Mouse (Mus musculus): ENCODE measurements at regions not wholly inside any gene's neighbourhood (a gene's known extent, or its start where the extent isn't known, plus 50 kb on each side); places are given as distances from the start of the nearest gene placed in this dataset.
A peak's percentile ranks its signal among the peaks of the same experiment; 100 is the strongest.

- peak; percentile 42; the same call in 1 of the 2 replicates for ATAC-seq (replicated peaks; ENCODE audit: poor library complexity, severe bottlenecking)
These were observed 111.3 kb upstream of the Ptger4 start for GRCm38 (mm10) chr15:5355332-5355731.

GRCm38 (mm10) chr15:5354328-5354727 is 110.3 kb upstream of the Ptger4 start:
- ATAC-seq (replicated peaks; ENCODE audit: poor library complexity, severe bottlenecking) = no peak

GRCm38 (mm10) chr15:5348881-5349280 is 104.9 kb upstream of the Ptger4 start:
- ATAC-seq (replicated peaks; ENCODE audit: poor library complexity, severe bottlenecking) = peak; percentile 79

- no peak; the same call in 1 of the 2 replicates for ATAC-seq (replicated peaks; ENCODE audit: poor library complexity, severe bottlenecking)
These were observed 103.7 kb upstream of the Ptger4 start for GRCm38 (mm10) chr15:5347674-5348073.

- peak; percentile 61 for ATAC-seq (replicated peaks; ENCODE audit: poor library complexity, severe bottlenecking)
These were observed 103.0 kb upstream of the Ptger4 start for GRCm38 (mm10) chr15:5346955-5347354.

GRCm38 (mm10) chr15:5343794-5344193 is 99.8 kb upstream of the Ptger4 start:
- ATAC-seq (replicated peaks; ENCODE audit: poor library complexity, severe bottlenecking) = no peak

- ATAC-seq (replicated peaks; ENCODE audit: poor library complexity, severe bottlenecking) = no peak
These were observed 91.7 kb upstream of the Ptger4 start for GRCm38 (mm10) chr15:5335528-5336268.

GRCm38 (mm10) chr15:5326996-5327395 is 83.0 kb upstream of the Ptger4 start:
- ATAC-seq (replicated peaks; ENCODE audit: poor library complexity, severe bottlenecking) = no peak

- no peak for ATAC-seq (replicated peaks; ENCODE audit: poor library complexity, severe bottlenecking)
These were observed 77.7 kb upstream of the Ptger4 start for GRCm38 (mm10) chr15:5321691-5322090.

GRCm38 (mm10) chr15:5312231-5312630 is 68.2 kb upstream of the Ptger4 start:
- no peak for ATAC-seq (replicated peaks; ENCODE audit: poor library complexity, severe bottlenecking)

GRCm38 (mm10) chr15:5310035-5310434 is 66.0 kb upstream of the Ptger4 start:
- ATAC-seq (replicated peaks; ENCODE audit: poor library complexity, severe bottlenecking) = peak; percentile 93

- ATAC-seq (replicated peaks; ENCODE audit: poor library complexity, severe bottlenecking) = peak; percentile 94
These were observed 58.4 kb upstream of the Ptger4 start for GRCm38 (mm10) chr15:5302403-5302802.

- ATAC-seq (replicated peaks; ENCODE audit: poor library complexity, severe bottlenecking) = no peak
These were observed 55.8 kb upstream of the Ptger4 start for GRCm38 (mm10) chr15:5299807-5300206.

- ATAC-seq (replicated peaks; ENCODE audit: poor library complexity, severe bottlenecking) = no peak
These were observed 53.0 kb upstream of the Ptger4 start for GRCm38 (mm10) chr15:5296949-5297348.

All from granulocyte monocyte progenitor cell, adult 5-6 weeks (primary cell).